ENCODE assay signal across 19 mouse cellular contexts in genomic region chr11:115286201-115286993, GRCm38 (mm10). TPM values are rescaled to one million over a fixed set of nuclear protein-coding genes. Genes with fewer than 3 reads are reported as not detected.
DNase-seq lines count a peak whose midpoint lies in the region; ATAC-seq and TF ChIP-seq lines count a peak whose summit lies in the region.
"Had no signal": no experiment of that assay in that cellular context is flagged by ENCODE, and none has a peak within 500 bp of the region (broad histone marks: within the 10 kb centered on the region; RNA-seq: fewer than 3 reads in every experiment).

No protein-coding gene starts in this region.

- H3K4me3 ChIP-seq in forebrain, embryonic 15.5 days: no peak overlapping the region
- no peak overlapping the region for H3K4me3 ChIP-seq in forebrain, embryonic 12.5 days (replicated peaks)
- no peak overlapping the region for H3K4me3 ChIP-seq in midbrain, embryonic 14.5 days (replicated peaks; ENCODE audit: low read depth, low read length)
- H3K4me3 ChIP-seq in midbrain, embryonic 13.5 days (replicated peaks): no peak overlapping the region
- H3K4me3 ChIP-seq in hindbrain, postnatal 0 days (ENCODE audit: low read length): no peak overlapping the region
- H3K4me3 ChIP-seq: limb, embryonic 13.5 days; stomach, embryonic 15.5 days had no signal

- H3K9ac ChIP-seq in forebrain, embryonic 15.5 days (replicated peaks): no peak overlapping the region
- H3K9ac ChIP-seq in forebrain, embryonic 12.5 days: no peak overlapping the region
- no peak overlapping the region for H3K9ac ChIP-seq in midbrain, embryonic 14.5 days (replicated peaks; ENCODE audit: low read length)
- no peak overlapping the region for H3K9ac ChIP-seq in midbrain, embryonic 13.5 days (replicated peaks)
- H3K9ac ChIP-seq in hindbrain, postnatal 0 days (replicated peaks; ENCODE audit: low read length): no peak overlapping the region
- H3K9ac ChIP-seq: limb, embryonic 13.5 days; stomach, embryonic 15.5 days had no signal

- H3K9me3 ChIP-seq in forebrain, embryonic 15.5 days: no peaks in the 10 kb centered on the region
- H3K9me3 ChIP-seq in forebrain, embryonic 12.5 days: no peaks in the 10 kb centered on the region
- H3K9me3 ChIP-seq in midbrain, embryonic 14.5 days (ENCODE audit: control insufficient read depth, low read length): no peaks in the 10 kb centered on the region
- H3K9me3 ChIP-seq in midbrain, embryonic 13.5 days: no peaks in the 10 kb centered on the region
- no peaks in the 10 kb centered on the region for H3K9me3 ChIP-seq in hindbrain, postnatal 0 days (ENCODE audit: low read length)
- H3K9me3 ChIP-seq: limb, embryonic 13.5 days; stomach, embryonic 15.5 days had no signal

- H3K27me3 ChIP-seq in forebrain, embryonic 15.5 days: no peaks in the 10 kb centered on the region
- no peaks in the 10 kb centered on the region for H3K27me3 ChIP-seq in forebrain, embryonic 12.5 days
- H3K27me3 ChIP-seq in midbrain, embryonic 14.5 days (ENCODE audit: control insufficient read depth, insufficient read depth, low read length): no peaks in the 10 kb centered on the region
- H3K27me3 ChIP-seq in midbrain, embryonic 13.5 days: no peaks in the 10 kb centered on the region
- no peaks in the 10 kb centered on the region for H3K27me3 ChIP-seq in hindbrain, postnatal 0 days (ENCODE audit: insufficient read depth, low read length)
- H3K27me3 ChIP-seq: limb, embryonic 13.5 days; stomach, embryonic 15.5 days had no signal

- H3K36me3 ChIP-seq in forebrain, embryonic 15.5 days: no peaks in the 10 kb centered on the region
- no peaks in the 10 kb centered on the region for H3K36me3 ChIP-seq in forebrain, embryonic 12.5 days (replicated peaks)
- no peaks in the 10 kb centered on the region for H3K36me3 ChIP-seq in midbrain, embryonic 14.5 days (ENCODE audit: control insufficient read depth, insufficient read depth, low read length)
- no peaks in the 10 kb centered on the region for H3K36me3 ChIP-seq in midbrain, embryonic 13.5 days
- H3K36me3 ChIP-seq in hindbrain, postnatal 0 days (ENCODE audit: insufficient read depth, low read length): no peaks in the 10 kb centered on the region
- H3K36me3 ChIP-seq: limb, embryonic 13.5 days; stomach, embryonic 15.5 days had no signal

- ATAC-seq in forebrain, embryonic 15.5 days (replicated peaks): peak; percentile 61; the same call in 1 of the 2 replicates
- ATAC-seq in forebrain, embryonic 12.5 days (ENCODE audit: low FRiP score): no peak
- ATAC-seq in midbrain, embryonic 14.5 days (ENCODE audit: low FRiP score, low TSS enrichment): no peak
- no peak for ATAC-seq in midbrain, embryonic 13.5 days
- 0 out of 2 replicates have a peak, but pooled peaks have one; percentile 39 for ATAC-seq in hindbrain, postnatal 0 days
- ATAC-seq: CD4-positive, CD25-positive, alpha-beta regulatory T cell, adult 4 months; intestine, embryonic 16.5 days had no signal

- no peak overlapping the region for H3K4me2 ChIP-seq in forebrain, embryonic 15.5 days (replicated peaks)
- no peak overlapping the region for H3K4me2 ChIP-seq in forebrain, embryonic 12.5 days
- H3K4me2 ChIP-seq in midbrain, embryonic 14.5 days (ENCODE audit: low read length): no peak overlapping the region
- H3K4me2 ChIP-seq in midbrain, embryonic 13.5 days (replicated peaks): no peak overlapping the region
- H3K4me2 ChIP-seq in hindbrain, postnatal 0 days (ENCODE audit: low read depth, low read length): no peak overlapping the region
- H3K4me2 ChIP-seq: limb, embryonic 13.5 days; stomach, embryonic 15.5 days had no signal

- peak; percentile 50 for DNase-seq in midbrain, embryonic 14.5 days
- DNase-seq in adipocyte (ENCODE audit: low spot score): peak; percentile 25
- DNase-seq in hindbrain, postnatal 0 days (ENCODE audit: low spot score): peak; percentile 48
- DNase-seq in thymus, postnatal 4 days: no peak
- DNase-seq: adrenal gland, adult 8-10 months; kidney, postnatal 10 days; lung, adult 18-20 months; thymus, postnatal 25 days had no signal

- H3K27ac ChIP-seq in forebrain, embryonic 15.5 days (replicated peaks): peak overlapping the region; percentile 66
- no peak overlapping the region for H3K27ac ChIP-seq in forebrain, embryonic 12.5 days
- H3K27ac ChIP-seq in midbrain, embryonic 14.5 days (replicated peaks; ENCODE audit: low read depth, low read length): peak overlapping the region; percentile 28; the same call in 1 of the 2 replicates
- no peak overlapping the region for H3K27ac ChIP-seq in midbrain, embryonic 13.5 days
- peak overlapping the region; percentile 58 for H3K27ac ChIP-seq in hindbrain, postnatal 0 days
- H3K27ac ChIP-seq: limb, embryonic 13.5 days; stomach, embryonic 15.5 days had no signal

- TF ChIP-seq CTCF in hindbrain, postnatal 0 days (IDR thresholded peaks at IDR 0.05; ENCODE audit: low read depth): no peak

- H3K4me1 ChIP-seq in forebrain, embryonic 15.5 days: peaks cover 16% of the 10 kb centered on the region
- peaks cover 6% of the 10 kb centered on the region; the same call in 1 of the 2 replicates for H3K4me1 ChIP-seq in forebrain, embryonic 12.5 days
- H3K4me1 ChIP-seq in midbrain, embryonic 14.5 days (ENCODE audit: control insufficient read depth, insufficient read depth, low read length): no peaks in the 10 kb centered on the region
- H3K4me1 ChIP-seq in midbrain, embryonic 13.5 days (replicated peaks): peaks cover 10% of the 10 kb centered on the region; the same call in 1 of the 2 replicates
- H3K4me1 ChIP-seq in hindbrain, postnatal 0 days (ENCODE audit: insufficient read depth, low read length): no peaks in the 10 kb centered on the region
- H3K4me1 ChIP-seq: limb, embryonic 13.5 days had no signal

- WGBS in forebrain, embryonic 15.5 days: 65% methylated on average over 19 of the region's 19 CpGs
- WGBS in forebrain, embryonic 12.5 days: 81% methylated on average over 19 of the region's 19 CpGs
- 75% methylated on average over 19 of the region's 19 CpGs for WGBS in midbrain, embryonic 14.5 days
- WGBS in midbrain, embryonic 13.5 days: 78% methylated on average over 19 of the region's 19 CpGs
- WGBS in hindbrain, postnatal 0 days: 58% methylated on average over 19 of the region's 19 CpGs

RNA-seq across cellular contexts. Expression of gene Fdxr, which starts 9.5 kb away (rescaled TPM):
- 23.9 and 24.0 TPM in 2 replicates for polyA plus RNA-seq in forebrain, embryonic 15.5 days (2015; fragmentation: Nextera tagmentation; extraction: Ambion mirVana)
- 16.9 and 17.4 TPM in 2 replicates for polyA plus RNA-seq in forebrain, embryonic 12.5 days (2016; fragmentation: Nextera tagmentation; extraction: Ambion mirVana)
- 15.0 and 15.9 TPM in 2 replicates for polyA plus RNA-seq in midbrain, embryonic 14.5 days (2014; fragmentation: Nextera tagmentation; extraction: Ambion mirVana)
- 19.3 and 24.1 TPM in 2 replicates for polyA plus RNA-seq in midbrain, embryonic 13.5 days (2015; fragmentation: Nextera tagmentation; extraction: Ambion mirVana)
- 20.0 and 22.6 TPM in 2 replicates for total RNA-seq in hindbrain, postnatal 0 days (2014; rRNA removed)
- polyA plus RNA-seq in hindbrain, postnatal 0 days (2015; fragmentation: Nextera tagmentation; extraction: Ambion mirVana): 15.0 and 16.4 TPM in 2 replicates

RNA-seq across cellular contexts. Expression of gene Fads6, which starts 11.1 kb away (rescaled TPM):
- 0.37 TPM in 2 replicates for polyA plus RNA-seq in forebrain, embryonic 15.5 days (2015; fragmentation: Nextera tagmentation; extraction: Ambion mirVana)
- polyA plus RNA-seq in forebrain, embryonic 12.5 days (2016; fragmentation: Nextera tagmentation; extraction: Ambion mirVana): 0.26 and 0.37 TPM in 2 replicates
- polyA plus RNA-seq in midbrain, embryonic 14.5 days (2014; fragmentation: Nextera tagmentation; extraction: Ambion mirVana): 0.72 and 1.4 TPM in 2 replicates
- 0.41 and 0.43 TPM in 2 replicates for polyA plus RNA-seq in midbrain, embryonic 13.5 days (2015; fragmentation: Nextera tagmentation; extraction: Ambion mirVana)
- total RNA-seq in hindbrain, postnatal 0 days (2014; rRNA removed): 8.3 and 10.8 TPM in 2 replicates
- polyA plus RNA-seq in hindbrain, postnatal 0 days (2015; fragmentation: Nextera tagmentation; extraction: Ambion mirVana): 1.8 and 1.9 TPM in 2 replicates

RNA-seq across cellular contexts. Expression of gene Grin2c, which starts 19.4 kb away (rescaled TPM):
- polyA plus RNA-seq in forebrain, embryonic 15.5 days (2015; fragmentation: Nextera tagmentation; extraction: Ambion mirVana): 0.22 and 0.23 TPM in 2 replicates
- 0.08 TPM in 1 of 2 replicates, not detected in the other for polyA plus RNA-seq in forebrain, embryonic 12.5 days (2016; fragmentation: Nextera tagmentation; extraction: Ambion mirVana)
- polyA plus RNA-seq in midbrain, embryonic 14.5 days (2014; fragmentation: Nextera tagmentation; extraction: Ambion mirVana): 0.12 and 0.49 TPM in 2 replicates
- 0.06 and 0.12 TPM in 2 replicates for polyA plus RNA-seq in midbrain, embryonic 13.5 days (2015; fragmentation: Nextera tagmentation; extraction: Ambion mirVana)
- total RNA-seq in hindbrain, postnatal 0 days (2014; rRNA removed): 6.9 and 7.1 TPM in 2 replicates
- polyA plus RNA-seq in hindbrain, postnatal 0 days (2015; fragmentation: Nextera tagmentation; extraction: Ambion mirVana): 1.0 and 1.1 TPM in 2 replicates
- total RNA-seq: granulocyte monocyte progenitor cell, adult 5-6 weeks; megakaryocyte progenitor cell, adult 5-6 weeks had no signal
- polyA plus RNA-seq: CD4-positive, CD25-positive, alpha-beta regulatory T cell, adult 4 months; heart, postnatal 0 days had no signal

RNA-seq across cellular contexts. Expression of gene Otop2, which starts 20.6 kb away (rescaled TPM):
- 0.08 TPM in 1 of 2 replicates, not detected in the other for polyA plus RNA-seq in forebrain, embryonic 15.5 days (2015; fragmentation: Nextera tagmentation; extraction: Ambion mirVana)
- polyA plus RNA-seq in forebrain, embryonic 12.5 days (2016; fragmentation: Nextera tagmentation; extraction: Ambion mirVana): not detected in 2 replicates
- not detected in 2 replicates for polyA plus RNA-seq in midbrain, embryonic 14.5 days (2014; fragmentation: Nextera tagmentation; extraction: Ambion mirVana)
- polyA plus RNA-seq in midbrain, embryonic 13.5 days (2015; fragmentation: Nextera tagmentation; extraction: Ambion mirVana): not detected in 2 replicates
- 0.36 and 0.99 TPM in 2 replicates for total RNA-seq in hindbrain, postnatal 0 days (2014; rRNA removed)
- 0.20 and 0.34 TPM in 2 replicates for polyA plus RNA-seq in hindbrain, postnatal 0 days (2015; fragmentation: Nextera tagmentation; extraction: Ambion mirVana)
- total RNA-seq: adrenal gland, adult 8-10 months; granulocyte monocyte progenitor cell, adult 5-6 weeks; megakaryocyte progenitor cell, adult 5-6 weeks had no signal
- polyA plus RNA-seq: CD4-positive, CD25-positive, alpha-beta regulatory T cell, adult 4 months; heart, postnatal 0 days; limb, embryonic 13.5 days; neural tube, embryonic 11.5 days had no signal

RNA-seq across cellular contexts. Expression of gene Ush1g, which starts 35.4 kb away (rescaled TPM):
- 0.05 TPM in 1 of 2 replicates, not detected in the other for polyA plus RNA-seq in forebrain, embryonic 15.5 days (2015; fragmentation: Nextera tagmentation; extraction: Ambion mirVana)
- polyA plus RNA-seq in forebrain, embryonic 12.5 days (2016; fragmentation: Nextera tagmentation; extraction: Ambion mirVana): not detected in 2 replicates
- 0.08 and 0.16 TPM in 2 replicates for polyA plus RNA-seq in midbrain, embryonic 14.5 days (2014; fragmentation: Nextera tagmentation; extraction: Ambion mirVana)
- polyA plus RNA-seq in midbrain, embryonic 13.5 days (2015; fragmentation: Nextera tagmentation; extraction: Ambion mirVana): 0.05 TPM in 1 of 2 replicates, not detected in the other
- total RNA-seq in hindbrain, postnatal 0 days (2014; rRNA removed): 0.37 and 0.47 TPM in 2 replicates
- 0.10 and 0.13 TPM in 2 replicates for polyA plus RNA-seq in hindbrain, postnatal 0 days (2015; fragmentation: Nextera tagmentation; extraction: Ambion mirVana)
- total RNA-seq: granulocyte monocyte progenitor cell, adult 5-6 weeks; megakaryocyte progenitor cell, adult 5-6 weeks had no signal
- polyA plus RNA-seq: CD4-positive, CD25-positive, alpha-beta regulatory T cell, adult 4 months; limb, embryonic 13.5 days; neural tube, embryonic 11.5 days had no signal

Comparison
In these comparisons a context has a peak if more than half of its experiments do, and no peak if none do; other contexts are left out.
1. ATAC-seq: peak in forebrain, embryonic 15.5 days (single experiment) and hindbrain, postnatal 0 days (single experiment); none in forebrain, embryonic 12.5 days (single experiment), midbrain, embryonic 14.5 days (single experiment) and midbrain, embryonic 13.5 days (single experiment).
2. H3K27ac ChIP-seq: peak in forebrain, embryonic 15.5 days (single experiment), midbrain, embryonic 14.5 days (single experiment) and hindbrain, postnatal 0 days (single experiment); none in forebrain, embryonic 12.5 days (single experiment) and midbrain, embryonic 13.5 days (single experiment).